Mouse (Mus musculus) c-Kit-negative CD71-positive TER-119-positive erythroid progenitor cells, embryonic 14.5 days (primary cell): ENCODE measurements at regions not wholly inside any gene's neighbourhood (a gene's known extent, or its start where the extent isn't known, plus 50 kb on each side); places are given as distances from the start of the nearest gene placed in this dataset.

ENCODE experiments used
- DNase-seq: peaks from one replicate; pipeline ENCODE4 v3.0.0-alpha.2; 2013; ENCODE audit warnings: low read depth, low spot score

- no peak for DNase-seq
Measured at GRCm38 (mm10) chr5:148616426-148616825, 63.8 kb upstream of the Ubl3 start.

DNA sequence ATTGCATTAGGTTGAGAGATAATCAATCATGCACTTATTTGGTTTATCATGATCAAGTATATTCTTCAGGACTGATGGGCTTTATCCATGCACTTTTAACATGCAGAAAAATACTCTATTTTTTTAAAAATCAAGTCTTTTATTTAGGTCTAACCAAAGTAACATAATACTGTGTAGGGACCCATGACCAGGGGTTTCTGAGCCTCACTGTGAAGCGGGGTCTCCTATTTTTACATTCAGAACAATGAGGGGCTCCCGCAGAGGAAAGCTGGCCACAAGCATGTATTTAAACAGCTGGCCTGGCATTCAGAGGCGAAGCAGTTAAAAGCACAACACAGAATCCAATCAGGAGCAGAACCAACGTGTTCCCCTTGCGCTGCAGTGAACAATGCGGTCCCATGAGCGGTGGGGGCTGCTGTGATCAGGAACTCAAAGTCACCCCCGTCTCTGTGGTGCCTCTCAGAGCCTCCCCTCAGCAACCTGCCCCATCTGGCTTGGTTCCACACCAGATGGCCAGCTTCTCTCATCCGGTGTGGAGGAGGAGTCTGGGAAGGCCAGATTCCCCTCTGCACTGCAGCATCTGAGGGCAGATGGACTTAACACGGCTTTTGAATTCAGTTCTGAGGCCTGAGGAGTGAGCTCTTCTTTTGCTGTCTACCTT is 63.2 kb upstream of the Ubl3 start:
- no peak for DNase-seq

DNA sequence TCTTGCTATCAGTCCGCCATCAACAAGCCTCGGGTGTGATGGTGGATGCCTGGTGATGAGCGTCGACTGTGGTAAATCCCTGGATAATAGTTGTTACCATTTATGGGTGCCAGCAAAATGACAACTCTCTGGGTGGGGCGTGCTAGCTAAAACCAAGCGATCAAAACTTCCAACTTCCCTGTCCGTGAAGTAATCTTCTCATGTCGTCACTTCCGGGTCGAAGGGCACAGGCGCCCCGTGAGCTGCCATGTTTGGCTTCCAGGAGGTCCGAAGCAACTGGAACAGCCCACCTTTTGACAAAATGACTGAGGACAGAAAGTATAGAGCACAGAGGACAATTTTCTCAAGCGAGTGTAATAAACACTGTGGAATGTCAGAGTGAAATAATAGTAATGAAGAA is 62.5 kb upstream of the Ubl3 start:
- no peak for DNase-seq

DNA sequence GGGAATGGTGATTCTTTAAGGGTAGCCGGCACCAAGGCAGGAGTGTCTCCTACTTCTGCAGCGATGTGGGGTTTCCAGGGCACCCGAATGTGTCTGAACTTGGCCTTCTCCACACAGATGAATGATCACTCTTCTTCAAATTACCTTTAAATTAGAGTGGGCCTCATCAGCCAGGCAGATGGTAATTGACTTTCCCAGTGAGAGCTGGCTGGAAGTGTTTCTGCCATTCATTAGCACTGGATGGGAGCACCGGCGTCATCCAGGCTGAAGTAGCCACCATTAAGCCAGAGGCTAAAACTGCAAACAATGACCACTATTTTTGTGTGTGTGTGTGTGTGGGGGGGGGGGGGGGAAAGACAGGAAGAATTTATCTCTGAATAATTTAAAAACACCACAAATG is 58.7 kb upstream of the Ubl3 start:
- DNase-seq: no peak

DNA sequence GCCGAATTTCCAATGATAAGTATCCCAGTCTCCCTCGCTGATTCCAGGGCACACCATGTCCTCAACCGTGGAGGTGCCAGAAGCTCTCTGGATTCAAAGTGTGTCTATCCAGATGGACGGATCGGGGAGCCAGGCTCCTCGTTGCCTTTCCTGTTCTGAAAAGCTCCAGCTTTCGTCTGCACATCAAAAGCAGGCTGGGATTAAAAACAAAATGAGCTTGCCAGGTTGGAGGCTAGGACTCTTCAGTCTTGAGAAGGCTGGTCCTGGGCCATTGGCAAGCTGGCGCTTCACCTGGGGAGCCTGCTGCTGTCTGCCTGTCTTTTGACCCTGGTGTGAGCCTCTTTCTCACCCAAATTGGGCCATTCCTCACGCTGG is 56.9 kb upstream of the Ubl3 start:
- no peak for DNase-seq

DNA sequence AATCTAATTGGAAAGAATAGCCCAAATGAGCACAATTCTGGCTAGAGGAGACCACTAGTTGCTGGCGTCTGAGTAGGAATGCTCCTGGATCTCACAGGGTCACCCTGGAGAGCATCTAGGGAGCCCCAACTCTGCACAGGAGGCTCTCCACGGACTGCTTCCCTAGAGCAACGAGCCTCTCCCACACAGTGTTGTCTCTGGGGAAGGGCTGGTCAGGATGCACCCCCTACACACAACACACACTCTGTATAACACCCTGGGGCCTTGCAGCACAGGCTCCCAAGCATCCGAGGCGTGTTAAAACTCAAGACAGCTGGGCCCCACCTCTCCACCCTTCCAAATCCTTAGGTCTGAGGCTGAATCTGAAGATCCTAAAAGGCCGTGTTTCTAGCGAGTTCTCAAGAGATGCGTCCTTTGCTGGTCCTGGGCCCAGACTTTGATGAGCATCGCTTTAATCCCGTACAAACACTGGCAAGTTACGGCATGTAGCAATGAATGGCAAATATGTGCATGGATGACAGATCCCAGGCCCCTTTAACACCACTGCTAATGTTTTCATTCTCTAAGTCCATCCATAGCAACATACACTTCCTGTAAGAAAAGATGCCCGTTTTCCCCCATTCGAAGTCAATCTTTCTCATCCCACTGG is 56.4 kb upstream of the Ubl3 start:
- DNase-seq: no peak

DNA sequence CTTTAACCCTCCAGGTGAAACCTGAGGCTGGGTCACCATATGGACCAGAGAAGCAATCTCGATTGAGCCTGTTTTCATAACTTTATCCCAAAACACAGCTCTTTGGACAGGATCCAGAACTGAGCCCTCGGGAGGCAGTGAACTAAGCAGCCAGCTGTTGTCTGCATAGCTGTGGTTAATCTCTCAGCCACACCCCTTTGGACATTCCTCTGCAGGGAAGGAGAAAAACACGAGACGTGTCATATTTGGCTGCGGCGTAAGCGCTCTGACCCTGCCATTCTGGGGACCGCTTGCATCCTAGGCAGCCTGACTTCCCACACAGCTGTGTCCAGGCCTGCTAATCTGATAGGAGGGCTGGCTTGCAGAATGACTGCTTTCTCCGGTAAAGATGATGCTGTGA is 55.6 kb upstream of the Ubl3 start:
- no peak for DNase-seq

DNA sequence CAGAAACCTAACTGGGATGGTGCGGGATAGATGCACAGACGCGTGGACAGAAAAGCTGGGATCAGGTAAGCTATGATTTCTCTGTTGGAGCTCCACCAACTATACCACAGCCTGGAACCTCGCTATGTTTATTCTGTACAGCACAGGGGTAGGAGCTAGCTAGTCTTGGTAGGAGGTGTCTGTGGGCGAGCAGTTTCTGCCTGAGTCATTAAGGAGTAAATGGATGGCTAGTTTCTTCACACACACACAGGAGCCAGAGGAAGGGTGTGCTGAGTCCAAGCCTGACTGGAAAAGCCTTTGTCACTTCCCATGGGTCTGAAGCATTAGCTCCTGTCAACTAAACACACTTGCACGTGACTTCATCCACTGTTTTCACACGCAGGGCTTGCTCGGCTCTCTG is 53.1 kb upstream of the Ubl3 start:
- DNase-seq: no peak
